Comparison of ENCODE assay signal across 11 mouse cellular contexts in the genomic region with DNA sequence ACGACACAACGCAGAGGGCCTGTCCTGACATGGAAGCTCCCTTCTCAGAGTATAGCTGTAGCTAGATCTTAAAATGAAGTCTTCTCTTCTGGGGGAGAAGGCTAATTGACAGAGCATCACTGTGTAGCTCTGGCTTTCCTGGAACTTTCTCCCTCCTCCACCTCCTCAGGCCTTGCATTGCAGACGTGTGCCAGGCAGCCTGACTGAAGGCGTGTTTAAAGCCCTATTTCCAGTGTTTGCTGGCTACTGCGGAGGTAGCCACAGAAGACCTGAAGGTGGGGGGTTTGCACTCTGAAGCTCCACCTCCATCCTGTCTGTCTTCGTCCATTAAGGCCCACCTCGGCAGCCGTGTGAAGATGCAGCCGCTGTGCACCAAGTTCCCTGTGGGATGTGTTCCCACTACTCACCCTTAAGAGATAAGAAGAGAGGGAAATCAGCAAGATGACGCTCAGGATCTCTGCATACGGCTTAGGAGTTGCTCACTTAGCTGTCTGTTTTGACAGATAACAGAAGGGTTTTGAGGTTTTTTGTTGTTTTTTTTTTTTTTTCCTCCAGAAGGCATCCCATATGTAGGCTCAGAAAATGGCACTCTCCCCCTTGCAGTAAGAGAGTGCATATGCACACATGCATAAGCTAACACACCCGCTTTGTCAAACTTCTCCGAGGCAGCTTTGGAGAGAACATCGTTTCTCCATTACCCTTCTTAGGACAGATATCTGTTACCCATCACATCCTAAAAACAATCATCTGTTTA.
A peak's percentile ranks its signal among the peaks of the same experiment; 100 is the strongest.
DNase-seq lines count a peak whose midpoint lies in the region; ATAC-seq and TF ChIP-seq lines count a peak whose summit lies in the region.
"Had no signal": no experiment of that assay in that cellular context is flagged by ENCODE, and none has a peak within 500 bp of the region (broad histone marks: within the 10 kb centered on the region; RNA-seq: fewer than 3 reads in every experiment).

No protein-coding gene starts in this region.

- no peaks in the 10 kb centered on the region for H3K9me3 ChIP-seq in hindbrain, embryonic 13.5 days
- no peaks in the 10 kb centered on the region for H3K9me3 ChIP-seq in hindbrain, embryonic 10.5 days
- H3K9me3 ChIP-seq in MEL (replicated peaks; ENCODE audit: insufficient read depth, low read length) = no peaks in the 10 kb centered on the region
- H3K9me3 ChIP-seq: neural tube, embryonic 12.5 days had no signal

- no peak overlapping the region for H3K27ac ChIP-seq in hindbrain, embryonic 13.5 days
- no peak overlapping the region for H3K27ac ChIP-seq in hindbrain, embryonic 10.5 days
- no peak overlapping the region for H3K27ac ChIP-seq in MEL (ENCODE audit: control insufficient read depth, low read depth, low read length)
- H3K27ac ChIP-seq: left cerebral cortex, adult 2 months; neural tube, embryonic 12.5 days had no signal

- ATAC-seq in hindbrain, embryonic 13.5 days (ENCODE audit: low FRiP score) = no peak
- 0 out of 2 replicates have a peak, but pooled peaks have one; percentile 15 for ATAC-seq in common myeloid progenitor, adult 5-6 weeks (replicated peaks; ENCODE audit: low read depth, poor library complexity, severe bottlenecking)
- peak; percentile 32 for ATAC-seq in megakaryocyte-erythroid progenitor cell, adult 5-6 weeks (replicated peaks; ENCODE audit: low FRiP score, low TSS enrichment, poor library complexity, severe bottlenecking)

- no peaks in the 10 kb centered on the region for H3K27me3 ChIP-seq in hindbrain, embryonic 13.5 days
- no peaks in the 10 kb centered on the region for H3K27me3 ChIP-seq in hindbrain, embryonic 10.5 days (ENCODE audit: insufficient read depth, poor library complexity, severe bottlenecking)
- H3K27me3 ChIP-seq in MEL (ENCODE audit: control insufficient read depth in 1 of 2, insufficient read depth in 2 of 2, low read length in 2 of 2) = peaks cover 0 to 2% of the 10 kb centered on the region in 2 experiments; a peak in 1 of 4 replicates
- H3K27me3 ChIP-seq: neural tube, embryonic 12.5 days had no signal

- no peak for DNase-seq in hindbrain, embryonic 10.5 days (ENCODE audit: low spot score)
- peak; percentile 45 for DNase-seq in MEL (ENCODE audit: low read depth, low spot score)
- no peak for DNase-seq in urinary bladder, postnatal 36 days (ENCODE audit: low spot score in 2 of 2)
- no peak for DNase-seq in heart, postnatal 25 days (ENCODE audit: low spot score)
- DNase-seq: heart, adult 11 months had no signal

- no peaks in the 10 kb centered on the region for H3K36me3 ChIP-seq in hindbrain, embryonic 13.5 days
- H3K36me3 ChIP-seq in hindbrain, embryonic 10.5 days = no peaks in the 10 kb centered on the region
- peaks cover 0 to 4% of the 10 kb centered on the region in 2 experiments; a peak in 1 of 4 replicates for H3K36me3 ChIP-seq in MEL (ENCODE audit: control insufficient read depth in 1 of 2, insufficient read depth in 2 of 2, low read length in 2 of 2)
- H3K36me3 ChIP-seq: neural tube, embryonic 12.5 days had no signal

- H3K4me2 ChIP-seq in hindbrain, embryonic 13.5 days = 0 out of 2 replicates have a peak overlapping the region, but pooled peaks have one; percentile 13
- H3K4me2 ChIP-seq: lung, embryonic 14.5 days; neural tube, embryonic 12.5 days had no signal

- intact Hi-C loops in heart, postnatal 25 days (cut with DNase I) = loop anchor here (5.0 kb wide), 1 partner anchor 1947 kb away; no protein-coding TSS in a partner anchor

- no peak for TF ChIP-seq RAD21 in MEL (IDR thresholded peaks at IDR 0.05; ENCODE audit: low read depth, low read length)

- TF ChIP-seq POLR2A in MEL (IDR thresholded peaks at IDR 0.05; ENCODE audit: control insufficient read depth in 1 of 2, insufficient read depth in 1 of 2, low read depth in 1 of 2, low read length in 2 of 2, poor library complexity in 1 of 2) = no peak

- H3K9ac ChIP-seq in hindbrain, embryonic 13.5 days = no peak overlapping the region
- no peak overlapping the region for H3K9ac ChIP-seq in MEL (ENCODE audit: control insufficient read depth, low read depth, low read length, poor library complexity, severe bottlenecking)
- H3K9ac ChIP-seq: lung, embryonic 14.5 days; neural tube, embryonic 12.5 days had no signal

- peak; percentile 40 to 48; a peak in 2 of 4 replicates for TF ChIP-seq EP300 in MEL (IDR thresholded peaks at IDR 0.05; ENCODE audit: low read depth in 1 of 2, low read length in 2 of 2)

- no peak overlapping the region for H3K4me3 ChIP-seq in hindbrain, embryonic 13.5 days
- H3K4me3 ChIP-seq in hindbrain, embryonic 10.5 days = no peak overlapping the region
- peak overlapping the region; percentile 34 to 39 for H3K4me3 ChIP-seq in MEL (ENCODE audit: control insufficient read depth in 1 of 2, insufficient read depth in 1 of 2, low read depth in 2 of 2, low read length in 2 of 2)
- H3K4me3 ChIP-seq: left cerebral cortex, adult 2 months; neural tube, embryonic 12.5 days had no signal

- peaks cover 16% of the 10 kb centered on the region for H3K4me1 ChIP-seq in hindbrain, embryonic 13.5 days (replicated peaks)
- peaks cover 6% of the 10 kb centered on the region for H3K4me1 ChIP-seq in hindbrain, embryonic 10.5 days (replicated peaks)
- peaks cover 0 to 8% of the 10 kb centered on the region in 2 experiments; a peak in 1 of 4 replicates for H3K4me1 ChIP-seq in MEL (ENCODE audit: control insufficient read depth in 1 of 2, insufficient read depth in 2 of 2, low read length in 2 of 2)
- H3K4me1 ChIP-seq: neural tube, embryonic 12.5 days had no signal

- WGBS in hindbrain, embryonic 13.5 days = 82% methylated on average over 14 of the region's 14 CpGs
- WGBS in hindbrain, embryonic 10.5 days = 81% methylated on average over 14 of the region's 14 CpGs

- no peak for TF ChIP-seq CTCF in MEL (IDR thresholded peaks at IDR 0.05 in 2 of 3, conservative IDR thresholded peaks at IDR 0.05 in 1 of 3; ENCODE audit: control insufficient read depth in 1 of 3, insufficient read depth in 1 of 3, low read depth in 2 of 3, low read length in 3 of 3, poor library complexity in 1 of 3, severe bottlenecking in 1 of 3)

- no peaks in the 10 kb centered on the region for H3K79me2 ChIP-seq in MEL (ENCODE audit: control insufficient read depth, insufficient read depth, low read length, poor library complexity)

TF ChIP-seq in MEL, 35 proteins besides CTCF, POLR2A, EP300 and RAD21:
- no peak for TF ChIP-seq MAZ (IDR thresholded peaks at IDR 0.05; ENCODE audit: low read depth, low read length)
- peak; percentile 60; the same call in 1 of the 2 replicates for TF ChIP-seq ZKSCAN1 (IDR thresholded peaks at IDR 0.05; ENCODE audit: low read depth, low read length)
- TF ChIP-seq CHD1 (IDR thresholded peaks at IDR 0.05; ENCODE audit: low read depth, low read length) = no peak
- TF ChIP-seq GATA1 (IDR thresholded peaks at IDR 0.05; ENCODE audit: low read depth, low read length) = peak; percentile 52
- TF ChIP-seq TAL1 (IDR thresholded peaks at IDR 0.05; ENCODE audit: low read length) = peak; percentile 42
- TF ChIP-seq NRF1 (IDR thresholded peaks at IDR 0.05; ENCODE audit: insufficient read depth, low read depth, low read length, poor library complexity, severe bottlenecking) = no peak
- peak; percentile 69 for TF ChIP-seq ZNF384 (IDR thresholded peaks at IDR 0.05; ENCODE audit: low read depth, low read length)
- TF ChIP-seq TCF12 (IDR thresholded peaks at IDR 0.05; ENCODE audit: low read depth, low read length) = 0 out of 2 replicates have a peak, but pooled peaks have one; percentile 6
- TF ChIP-seq MYC (IDR thresholded peaks at IDR 0.05; ENCODE audit: low read depth, low read length) = no peak
- TF ChIP-seq ZMIZ1 (IDR thresholded peaks at IDR 0.05; ENCODE audit: low read depth, low read length) = no peak

Comparison
In these comparisons a context has a peak if more than half of its experiments do, and no peak if none do; other contexts are left out.
1. H3K4me3 ChIP-seq: peak in MEL (2 of 2); none in hindbrain, embryonic 13.5 days (single experiment) and hindbrain, embryonic 10.5 days (single experiment).